Mouse (Mus musculus) CH12.LX (cell line): Measurements from ENCODE around the gene Bdkrb2. TPM values are rescaled to one million over a fixed set of nuclear protein-coding genes. Genes with fewer than 3 reads are reported as not detected.

Experiments used
- DNase-seq: peaks from one replicate; pipeline ENCODE4 v3.0.0-alpha.2; 2013; ENCODE audit errors: extremely low read depth
- H3K27ac ChIP-seq: 2 replicates; pipeline ENCODE4 v1.5.1; 2012; ENCODE audit warnings: low read depth, mild to moderate bottlenecking, control low read depth, moderate library complexity; ENCODE audit not compliant: insufficient read depth
- H3K27me3 ChIP-seq: replicated peaks from 2 replicates; pipeline ENCODE3; 2012; ENCODE audit warnings: inconsistent platforms
- H3K36me3 ChIP-seq, 2 experiments: replicated peaks in 1 of 2; 2 replicates each; pipeline versions ENCODE3 to v1.6.1; 2012; ENCODE audit warnings: inconsistent platforms in 1 of 2, low read length in 1 of 2, mild to moderate bottlenecking in 1 of 2, mixed read lengths in 1 of 2, moderate library complexity in 1 of 2; ENCODE audit not compliant: control insufficient read depth in 1 of 2, insufficient read depth in 1 of 2
- H3K4me1 ChIP-seq, 2 experiments: 2 replicates each; pipeline ENCODE4 v1.6.1; 2012; ENCODE audit warnings: inconsistent platforms in 1 of 2, moderate library complexity in 1 of 2; ENCODE audit not compliant: insufficient read depth in 2 of 2, control insufficient read depth in 1 of 2
- H3K4me2 ChIP-seq: 2 replicates; pipeline ENCODE4 v1.6.1; 2012; ENCODE audit warnings: low read depth, mild to moderate bottlenecking, control low read depth; ENCODE audit not compliant: poor library complexity, insufficient read depth, severe bottlenecking
- H3K4me3 ChIP-seq, 3 experiments: fragments of 150-350 bp in 1 of 3; sonication (generic) in 1 of 3; replicated peaks in 1 of 3; 2 replicates each; pipeline versions ENCODE3 to v1.5.1; 2011 to 2012; ENCODE audit warnings: low read depth in 2 of 3, low read length in 2 of 3, mild to moderate bottlenecking in 2 of 3, moderate library complexity in 2 of 3, control low read depth in 1 of 3, improper control_type of control experiment in 1 of 3, inconsistent platforms in 1 of 3, mixed read lengths in 1 of 3; ENCODE audit not compliant: poor library complexity in 1 of 3
- H3K79me2 ChIP-seq: replicated peaks from 2 replicates; pipeline ENCODE4 v1.6.1; 2012; ENCODE audit warnings: mild to moderate bottlenecking, moderate library complexity; ENCODE audit not compliant: control insufficient read depth, poor library complexity, insufficient read depth, severe bottlenecking; ENCODE audit errors: extremely low read depth
- H3K9ac ChIP-seq: 2 replicates; pipeline ENCODE4 v1.6.1; 2012; ENCODE audit warnings: low read depth, mild to moderate bottlenecking, control low read depth, moderate library complexity; ENCODE audit not compliant: insufficient read depth
- H3K9me3 ChIP-seq: replicated peaks from 2 replicates; pipeline ENCODE3; 2012; ENCODE audit warnings: low read length, inconsistent platforms, mixed read lengths
- CHD1 ChIP-seq: IDR thresholded peaks from 2 replicates; pipeline ENCODE4 v1.6.1; 2012; ENCODE audit warnings: low read depth, low read length, improper control_type of control experiment, inconsistent platforms
- CTCF ChIP-seq, 2 experiments: IDR thresholded peaks in 1 of 2; conservative IDR thresholded peaks in 1 of 2; 2 replicates each; pipeline ENCODE4 v1.5.1; 2011 to 2012; ENCODE audit warnings: low read depth in 2 of 2, low read length in 2 of 2, improper control_type of control experiment in 1 of 2, inconsistent platforms in 1 of 2, mild to moderate bottlenecking in 1 of 2, moderate library complexity in 1 of 2
- EP300 ChIP-seq: IDR thresholded peaks from 2 replicates; pipeline ENCODE4 v1.6.1; 2011; ENCODE audit warnings: low read length, improper control_type of control experiment
- ETS1 ChIP-seq: conservative IDR thresholded peaks from 2 replicates; pipeline ENCODE4 v1.6.1; 2012; ENCODE audit warnings: low read depth, mild to moderate bottlenecking, inconsistent platforms, low read length, improper control_type of control experiment, moderate library complexity
- IRF4 ChIP-seq: IDR thresholded peaks from 2 replicates; pipeline ENCODE4 v1.6.1; 2014; ENCODE audit warnings: low read depth, mild to moderate bottlenecking, inconsistent platforms, low read length, improper control_type of control experiment
- JUND ChIP-seq: conservative IDR thresholded peaks from 2 replicates; pipeline ENCODE4 v1.6.1; 2011; ENCODE audit warnings: low read depth, low read length, improper control_type of control experiment
- KAT2A ChIP-seq: IDR thresholded peaks from 2 replicates; pipeline ENCODE4 v1.6.1; 2012; ENCODE audit warnings: low read length, improper control_type of control experiment, inconsistent platforms; ENCODE audit not compliant: insufficient replicate concordance
- MAX ChIP-seq: IDR thresholded peaks from 2 replicates; pipeline ENCODE4 v1.6.1; 2011; ENCODE audit warnings: low read length, improper control_type of control experiment
- MXI1 ChIP-seq: IDR thresholded peaks from 2 replicates; pipeline ENCODE4 v1.6.1; 2011; ENCODE audit warnings: mild to moderate bottlenecking, low read depth, low read length, improper control_type of control experiment
- PAX5 ChIP-seq: IDR thresholded peaks from 2 replicates; pipeline ENCODE4 v1.6.1; 2012; ENCODE audit warnings: low read length, inconsistent platforms, mixed read lengths
- POLR2AphosphoS2 ChIP-seq: IDR thresholded peaks from 2 replicates; pipeline ENCODE4 v1.6.1; 2011; ENCODE audit warnings: low read depth, low read length, improper control_type of control experiment
- RAD21 ChIP-seq: IDR thresholded peaks from 2 replicates; pipeline ENCODE4 v1.6.1; 2011; ENCODE audit warnings: low read depth, mild to moderate bottlenecking, low read length, improper control_type of control experiment, moderate library complexity
- SIN3A ChIP-seq: IDR thresholded peaks from 2 replicates; pipeline ENCODE4 v1.6.1; 2012; ENCODE audit warnings: low read length, improper control_type of control experiment, inconsistent platforms
- SMC3 ChIP-seq: IDR thresholded peaks from 2 replicates; pipeline ENCODE4 v1.6.1; 2011; ENCODE audit warnings: low read depth, low read length, improper control_type of control experiment
- TBP ChIP-seq: conservative IDR thresholded peaks from 2 replicates; pipeline ENCODE4 v1.6.1; 2011; ENCODE audit warnings: low read depth, low read length, improper control_type of control experiment
- UBTF ChIP-seq: IDR thresholded peaks from 2 replicates; pipeline ENCODE4 v1.6.1; 2012; ENCODE audit warnings: low read depth, mild to moderate bottlenecking, inconsistent platforms, low read length, improper control_type of control experiment, moderate library complexity
- USF1 ChIP-seq: IDR thresholded peaks from 2 replicates; pipeline ENCODE4 v1.6.1; 2014; ENCODE audit warnings: low read depth, mild to moderate bottlenecking, inconsistent platforms, low read length, improper control_type of control experiment
- dilution Hi-C: fragments of 300-500 bp; cut with MboI; formaldehyde crosslinking; loops from 2 replicates; pipeline ENCODE4 v1.14.3; 2020; ENCODE audit warnings: low sequenced_read_pairs; ENCODE audit not compliant: extremely low pct_unique_long_range_greater_than_20kb, extremely low pct_ligation_motif_present
- in situ Hi-C: fragments of 300-500 bp; cut with MboI; formaldehyde crosslinking; loops from 3 replicates; pipeline ENCODE4 v1.14.3; 2019; ENCODE audit warnings: low sequenced_read_pairs, low pct_ligation_motif_present, low pct_unique_long_range_greater_than_20kb, mixed read lengths
- polyA plus RNA-seq: library from polyadenylated mRNA; unstranded; fragments of >175 nt; gene quantifications from 2 replicates; pipeline ENCODE4 v1.2.1, GENCODE M21; 2012; ENCODE audit warnings: low read depth; ENCODE audit not compliant: insufficient read length
- total RNA-seq, 2 experiments: library from RNA; depleted of rRNA; stranded (reverse); fragments of 300-350 nt in 1 of 2; fragments of >200 nt in 1 of 2; gene quantifications; 2 replicates each; pipeline ENCODE4 v1.2.3; 2012 to 2014

Gene Bdkrb2
- total and polyA plus RNA-seq, 3 experiments, result 0.06 TPM; not detected in 2

GRCm38 (mm10) chr12:105545696-105546435 lies 17.2 kb upstream of the Bdkrb2 start:
- in situ Hi-C loops, result no loop called here
- Histone ChIP-seq H3K79me2 (no peaks in the 10 kb centered on the region), H3K27me3 (peaks cover 8% of the 10 kb centered on the region), H3K27ac (no peak overlapping the region), H3K36me3 (no peaks in the 10 kb centered on the region), H3K9ac (no peak overlapping the region), H3K9me3 (peaks cover 8% of the 10 kb centered on the region), H3K4me1 (peaks cover 0 to 19% of the 10 kb centered on the region in 2 experiments; a peak in 2 of 4 replicates), H3K4me3 (no peak overlapping the region), H3K4me2 (no peak overlapping the region)
- dilution Hi-C loops, result no loop called here
- TF ChIP-seq UBTF (no peak), POLR2AphosphoS2 (no peak), SIN3A (no peak)
- DNase-seq, result no peak

DNA sequence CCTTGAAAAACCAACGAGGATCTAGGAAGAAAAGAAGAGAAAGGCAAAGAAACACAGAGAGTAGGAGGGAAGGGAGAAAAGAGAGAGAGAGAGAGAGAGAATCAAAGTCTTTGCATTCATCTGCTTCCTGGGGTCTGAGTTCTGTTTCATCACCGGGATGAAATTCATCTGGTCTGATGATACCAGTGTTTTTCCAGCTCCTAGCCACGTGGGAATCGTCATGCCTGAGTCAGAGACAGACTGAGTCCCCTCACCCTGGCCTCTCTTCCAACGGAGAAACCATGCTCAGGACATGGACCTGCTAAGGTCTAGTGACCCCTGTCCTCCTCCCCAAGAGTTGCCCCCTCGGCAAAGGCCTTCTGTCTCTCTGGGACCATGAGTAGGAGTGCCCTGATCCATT lies 16.5 kb upstream of the Bdkrb2 start:
- Histone ChIP-seq H3K79me2 (no peaks in the 10 kb centered on the region), H3K27me3 (peaks cover 8% of the 10 kb centered on the region), H3K4me2 (no peak overlapping the region), H3K27ac (no peak overlapping the region), H3K9me3 (peaks cover 8% of the 10 kb centered on the region), H3K4me1 (peaks cover 0 to 22% of the 10 kb centered on the region in 2 experiments; a peak in 2 of 4 replicates), H3K4me3 (no peak overlapping the region), H3K36me3 (no peaks in the 10 kb centered on the region), H3K9ac (no peak overlapping the region)
- TF ChIP-seq USF1 (no peak), MAX (no peak), EP300 (no peak), SMC3 (no peak), CTCF (conservative IDR thresholded peaks at IDR 0.05 in 1 of 2, IDR thresholded peaks at IDR 0.05 in 1 of 2; ENCODE audit: low read depth in 2 of 2, low read length in 2 of 2) (no peak), ETS1 (no peak), IRF4 (no peak), KAT2A (no peak), CHD1 (no peak), JUND (no peak), PAX5 (no peak), TBP (no peak), RAD21 (no peak), MXI1 (no peak)
- in situ Hi-C loops (no loop called here), dilution Hi-C loops (no loop called here)
- DNase-seq, result no peak
